Mouse (Mus musculus): ENCODE results near the gene Mab21l3.
"Not testable (repeated sequence)": the region's sequence is repeated elsewhere in the genome, so short reads cannot be mapped to it uniquely, and the experiment has no call there.

Mab21l3 gene

GRCm38 (mm10) chr3:101836971-101837370 lies 11.8 kb downstream of the Mab21l3 start:
- no peak for DNase-seq

- DNase-seq: no peak
Observed at GRCm38 (mm10) chr3:101836532-101836931, 12.2 kb downstream of the Mab21l3 start.

GRCm38 (mm10) chr3:101836045-101836444 lies 12.7 kb downstream of the Mab21l3 start:
- peak; percentile 87 for DNase-seq

GRCm38 (mm10) chr3:101831189-101831858 lies 17.4 kb downstream of the Mab21l3 start:
- peak; percentile 50 for DNase-seq

- no peak for DNase-seq
Observed at GRCm38 (mm10) chr3:101829881-101830616, 18.7 kb downstream of the Mab21l3 start.

- DNase-seq: no peak
Observed at GRCm38 (mm10) chr3:101828595-101828994, 20.2 kb downstream of the Mab21l3 start.

- no peak for DNase-seq
Observed at GRCm38 (mm10) chr3:101827220-101827715, 21.5 kb downstream of the Mab21l3 start.

GRCm38 (mm10) chr3:101824338-101824737 lies 24.4 kb downstream of the Mab21l3 start:
- DNase-seq: peak; percentile 30

- DNase-seq: no peak
Observed at GRCm38 (mm10) chr3:101822052-101822451, 26.7 kb downstream of the Mab21l3 start.

- DNase-seq: not testable (repeated sequence)
Observed at GRCm38 (mm10) chr3:101820708-101821107, 28.1 kb downstream of the Mab21l3 start.

GRCm38 (mm10) chr3:101816006-101816405 lies 32.8 kb downstream of the Mab21l3 start:
- no peak for DNase-seq

- no peak for DNase-seq
Observed at GRCm38 (mm10) chr3:101814790-101815189, 34.0 kb downstream of the Mab21l3 start.

GRCm38 (mm10) chr3:101812341-101812962 lies 36.3 kb downstream of the Mab21l3 start:
- peak; percentile 80 for DNase-seq

- no peak for DNase-seq
Observed at GRCm38 (mm10) chr3:101811931-101812330, 36.8 kb downstream of the Mab21l3 start.

GRCm38 (mm10) chr3:101807646-101808045 lies 41.1 kb downstream of the Mab21l3 start:
- no peak for DNase-seq

- no peak for DNase-seq
Observed at GRCm38 (mm10) chr3:101806941-101807340, 41.8 kb downstream of the Mab21l3 start.

- peak; percentile 94 for DNase-seq
Observed at GRCm38 (mm10) chr3:101806149-101806548, 42.6 kb downstream of the Mab21l3 start.

- peak; percentile 66 for DNase-seq
Observed at GRCm38 (mm10) chr3:101805562-101806004, 43.2 kb downstream of the Mab21l3 start.

GRCm38 (mm10) chr3:101804971-101805561 lies 43.7 kb downstream of the Mab21l3 start:
- DNase-seq: no peak

- no peak for DNase-seq
Observed at GRCm38 (mm10) chr3:101804331-101804730, 44.4 kb downstream of the Mab21l3 start.

GRCm38 (mm10) chr3:101803764-101804163 lies 45.0 kb downstream of the Mab21l3 start:
- DNase-seq: no peak

GRCm38 (mm10) chr3:101802746-101803145 lies 46.0 kb downstream of the Mab21l3 start:
- no peak for DNase-seq

GRCm38 (mm10) chr3:101800596-101801018 lies 48.2 kb downstream of the Mab21l3 start:
- no peak for DNase-seq

Measured in kidney, postnatal 10 days (tissue).